Mouse (Mus musculus) stomach, embryonic 14.5 days (tissue): Measurements from ENCODE around the gene Tuba8. TPM values are rescaled to one million over a fixed set of nuclear protein-coding genes. Genes with fewer than 3 reads are reported as not detected.
A peak's percentile ranks its signal among the peaks of the same experiment; 100 is the strongest.

Experiments
- ATAC-seq: fragments of 200-750 bp; cut with Nextera tagmentation; 2 replicates; pipeline ENCODE4 v1.8.0; 2017; ENCODE audit warnings: low read depth, moderate TSS enrichment; ENCODE audit not compliant: insufficient number of reproducible peaks, insufficient read depth, low FRiP score
- H3K27ac ChIP-seq: fragments of 300-500 bp; sonication (generic); 2 replicates; pipeline ENCODE4 v1.5.1; 2014; ENCODE audit warnings: mild to moderate bottlenecking, low read length, moderate library complexity, mixed read lengths
- H3K27me3 ChIP-seq: fragments of 300-500 bp; sonication (generic); 2 replicates; pipeline ENCODE4 v1.6.1; 2014; ENCODE audit warnings: low read length, control low read depth, mixed read lengths; ENCODE audit not compliant: control insufficient read depth, insufficient read depth
- H3K36me3 ChIP-seq: fragments of 300-500 bp; sonication (generic); 2 replicates; pipeline ENCODE4 v1.6.1; 2014; ENCODE audit warnings: mild to moderate bottlenecking, control low read depth, low read length, moderate library complexity, mixed read lengths; ENCODE audit not compliant: control insufficient read depth, insufficient read depth
- H3K4me1 ChIP-seq: fragments of 300-500 bp; sonication (generic); 2 replicates; pipeline ENCODE4 v1.6.1; 2014; ENCODE audit warnings: low read length, control low read depth, mixed read lengths; ENCODE audit not compliant: control insufficient read depth, insufficient read depth
- H3K4me2 ChIP-seq: fragments of 300-500 bp; sonication (generic); replicated peaks from 2 replicates; pipeline ENCODE4 v1.6.1; 2014; ENCODE audit warnings: low read depth, low read length, control low read depth
- H3K4me3 ChIP-seq: fragments of 300-500 bp; sonication (generic); 2 replicates; pipeline ENCODE4 v1.5.1; 2014; ENCODE audit warnings: low read depth, low read length, control low read depth
- H3K9ac ChIP-seq: fragments of 300-500 bp; sonication (generic); replicated peaks from 2 replicates; pipeline ENCODE4 v1.6.1; 2014; ENCODE audit warnings: low read depth, mild to moderate bottlenecking, control low read depth, low read length, moderate library complexity, mixed read lengths
- H3K9me3 ChIP-seq: fragments of 300-500 bp; sonication (generic); 2 replicates; pipeline ENCODE4 v1.6.1; 2016; ENCODE audit warnings: low read depth, low read length, control low read depth; ENCODE audit not compliant: control insufficient read depth
- WGBS: fragments of 180-500 bp; shearing (Covaris S2); extraction: QIAGEN DNeasy Blood & Tissue Kit; methylation state at CpG from one replicate; pipeline ENCODE4 v1.1.7; 2014; 5-methylcytosine and 5-hydroxymethylcytosine counted together
- polyA plus RNA-seq: library from polyadenylated mRNA; unstranded; fragments of >200 nt; fragmentation: Nextera tagmentation; extraction: Ambion mirVana; gene quantifications from 2 replicates; pipeline ENCODE4 v1.2.1, GENCODE M21; 2014

Gene Tuba8
- polyA plus RNA-seq, 1 experiment from 2014 or later: 0.10 TPM

DNA sequence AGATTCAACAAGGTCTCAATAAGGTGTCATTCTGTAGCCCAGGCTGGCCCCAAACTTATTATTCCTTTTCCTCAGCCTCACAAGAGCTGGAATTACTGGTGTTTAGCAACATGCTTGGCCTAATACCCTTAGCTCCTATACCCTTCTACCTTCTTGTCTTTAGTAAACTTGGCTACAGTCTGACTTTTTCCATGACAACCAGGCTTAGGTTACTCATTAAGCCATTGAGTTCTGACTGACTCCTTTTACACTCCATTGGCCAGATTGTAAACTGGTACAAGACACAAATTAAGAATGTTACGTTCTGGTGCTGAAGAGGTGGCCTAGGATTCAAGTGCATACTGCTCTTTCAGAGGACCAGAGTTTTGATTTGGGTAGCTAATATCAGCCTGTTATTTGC is 39.9 kb downstream of the Tuba8 start:
- Histone ChIP-seq H3K27ac (no peak overlapping the region), H3K9me3 (no peaks in the 10 kb centered on the region), H3K9ac (no peak overlapping the region), H3K27me3 (no peaks in the 10 kb centered on the region), H3K4me2 (no peak overlapping the region), H3K4me1 (no peaks in the 10 kb centered on the region), H3K4me3 (no peak overlapping the region), H3K36me3 (no peaks in the 10 kb centered on the region)
- 93% methylated on average over 1 of the region's 1 CpGs for WGBS
- ATAC-seq: no peak

DNA sequence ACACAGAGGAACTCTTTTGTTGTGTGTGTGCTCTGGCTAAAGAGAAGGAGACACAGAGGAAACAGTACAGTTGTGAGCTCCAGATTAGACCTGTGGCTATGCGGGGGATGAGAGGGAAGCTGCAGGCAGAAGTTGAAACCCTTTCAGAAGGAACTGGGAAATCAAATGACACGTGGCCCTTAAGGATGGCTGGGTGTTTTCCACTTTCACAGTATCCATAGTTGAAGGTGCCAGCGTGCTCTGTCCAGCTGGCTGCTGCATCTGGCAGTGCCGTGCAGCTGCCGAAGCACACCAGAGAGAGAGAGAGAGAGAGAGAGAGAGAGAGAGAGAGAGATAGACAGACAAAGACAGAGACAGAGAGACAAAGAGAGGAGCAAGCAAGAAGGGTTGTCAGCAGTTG is 40.8 kb downstream of the Tuba8 start:
- H3K27ac ChIP-seq: no peak overlapping the region
- H3K9ac ChIP-seq: no peak overlapping the region
- H3K4me1 ChIP-seq: no peaks in the 10 kb centered on the region
- no peak overlapping the region for H3K4me3 ChIP-seq
- ATAC-seq: no peak
- WGBS: 72% methylated on average over 5 of the region's 5 CpGs
- no peaks in the 10 kb centered on the region for H3K9me3 ChIP-seq
- H3K27me3 ChIP-seq: no peaks in the 10 kb centered on the region
- H3K36me3 ChIP-seq: no peaks in the 10 kb centered on the region
- no peak overlapping the region for H3K4me2 ChIP-seq

DNA sequence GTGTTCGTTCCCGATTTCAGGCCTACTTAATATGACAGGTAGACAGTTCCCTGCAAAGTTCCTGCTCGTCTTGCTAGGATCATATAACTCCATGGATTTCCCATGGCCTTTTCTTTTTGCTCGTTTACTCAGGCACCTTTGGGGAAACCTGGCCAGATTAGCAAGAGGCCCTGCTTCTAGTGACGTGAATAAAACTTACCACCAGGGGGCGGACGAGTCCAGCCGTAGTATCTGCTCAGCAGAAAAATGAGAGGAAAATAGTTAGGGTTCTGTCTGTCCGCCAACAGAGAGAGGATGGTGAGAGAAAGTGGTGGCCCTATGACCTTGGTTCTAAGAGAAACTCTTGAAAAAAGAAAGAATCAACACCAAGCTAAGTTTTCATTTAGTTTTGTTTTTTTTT is 50.1 kb downstream of the Tuba8 start:
- H3K27me3 ChIP-seq: no peaks in the 10 kb centered on the region
- no peak overlapping the region for H3K4me2 ChIP-seq
- H3K27ac ChIP-seq: no peak overlapping the region
- 31% methylated on average over 9 of the region's 9 CpGs for WGBS
- H3K4me3 ChIP-seq: no peak overlapping the region
- H3K36me3 ChIP-seq: no peaks in the 10 kb centered on the region
- H3K4me1 ChIP-seq: no peaks in the 10 kb centered on the region
- no peak overlapping the region for H3K9ac ChIP-seq
- H3K9me3 ChIP-seq: 0 out of 2 replicates have a peak, but pooled peaks cover 4% of the 10 kb centered on the region
- ATAC-seq: no peak

DNA sequence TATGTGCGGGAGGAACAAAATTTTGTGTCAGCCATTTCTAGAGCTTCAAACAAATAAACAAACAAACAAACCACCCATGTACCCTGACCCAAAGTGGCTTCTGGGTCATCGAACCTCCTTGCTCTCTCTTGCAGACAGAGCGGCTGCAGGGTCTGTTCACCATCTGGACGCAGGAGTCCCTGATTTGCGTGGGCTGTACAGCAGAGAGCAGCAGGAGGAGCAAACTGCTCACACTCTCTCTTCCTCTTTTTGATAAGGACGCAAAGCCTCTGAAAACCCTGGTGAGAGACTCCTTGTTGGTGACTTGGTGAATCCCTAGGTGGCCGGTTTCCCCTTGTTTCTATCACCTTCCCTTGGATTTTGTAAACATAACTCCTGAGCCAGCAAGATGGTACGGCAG is 50.7 kb downstream of the Tuba8 start:
- no peaks in the 10 kb centered on the region for H3K4me1 ChIP-seq
- no peaks in the 10 kb centered on the region for H3K36me3 ChIP-seq
- H3K27me3 ChIP-seq: no peaks in the 10 kb centered on the region
- H3K9ac ChIP-seq: no peak overlapping the region
- ATAC-seq: 0 out of 2 replicates have a peak, but pooled peaks have one; percentile 18
- H3K9me3 ChIP-seq: 0 out of 2 replicates have a peak, but pooled peaks cover 4% of the 10 kb centered on the region
- no peak overlapping the region for H3K4me2 ChIP-seq
- H3K27ac ChIP-seq: no peak overlapping the region
- no peak overlapping the region for H3K4me3 ChIP-seq
- 77% methylated on average over 8 of the region's 8 CpGs for WGBS

DNA sequence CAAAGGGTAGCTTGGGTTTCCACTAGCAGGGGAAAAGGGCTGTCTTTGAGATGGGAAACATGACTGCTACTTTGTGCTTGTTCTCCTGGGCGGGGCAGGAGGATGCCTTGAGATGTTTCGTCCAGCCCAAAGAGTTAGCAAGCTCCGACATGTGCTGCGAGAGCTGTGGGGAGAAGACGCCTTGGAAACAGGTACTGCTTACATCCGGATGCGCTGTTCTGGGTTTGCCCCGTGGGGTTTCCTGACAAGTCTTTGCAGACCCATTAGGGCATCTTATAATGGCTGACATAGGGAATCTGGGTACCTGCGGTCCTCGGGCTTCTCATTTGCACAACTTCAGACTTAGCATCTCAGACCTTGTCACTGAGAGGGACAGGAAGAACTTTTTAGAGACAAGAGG is 51.5 kb downstream of the Tuba8 start:
- Histone ChIP-seq H3K4me3 (no peak overlapping the region), H3K4me1 (no peaks in the 10 kb centered on the region), H3K36me3 (no peaks in the 10 kb centered on the region), H3K4me2 (no peak overlapping the region), H3K27me3 (no peaks in the 10 kb centered on the region), H3K27ac (no peak overlapping the region), H3K9me3 (0 out of 2 replicates have a peak, but pooled peaks cover 4% of the 10 kb centered on the region), H3K9ac (no peak overlapping the region)
- WGBS: 88% methylated on average over 10 of the region's 10 CpGs
- no peak for ATAC-seq

DNA sequence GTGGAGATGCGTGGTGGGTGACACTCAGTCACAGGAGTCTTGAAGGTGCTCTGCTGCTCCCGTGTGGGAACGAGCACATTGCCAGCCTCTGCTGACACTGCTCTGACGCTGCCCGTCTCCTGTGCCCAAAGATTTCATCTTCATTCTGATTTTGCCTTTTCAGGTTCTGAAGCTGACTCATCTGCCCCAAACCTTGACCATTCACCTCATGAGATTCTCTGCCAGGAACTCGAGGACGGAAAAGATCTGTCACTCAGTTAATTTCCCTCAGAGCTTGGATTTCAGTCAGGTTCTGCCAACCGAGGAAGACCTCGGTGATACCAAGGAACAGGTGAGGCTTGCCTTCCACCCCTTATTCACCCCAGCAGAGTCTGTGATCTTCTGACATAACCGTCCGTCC is 52.0 kb downstream of the Tuba8 start:
- no peak overlapping the region for H3K9ac ChIP-seq
- WGBS: 87% methylated on average over 11 of the region's 11 CpGs
- no peaks in the 10 kb centered on the region for H3K36me3 ChIP-seq
- no peaks in the 10 kb centered on the region for H3K27me3 ChIP-seq
- no peaks in the 10 kb centered on the region for H3K4me1 ChIP-seq
- ATAC-seq: no peak
- no peak overlapping the region for H3K4me3 ChIP-seq
- H3K4me2 ChIP-seq: no peak overlapping the region
- H3K9me3 ChIP-seq: 0 out of 2 replicates have a peak, but pooled peaks cover 3% of the 10 kb centered on the region
- no peak overlapping the region for H3K27ac ChIP-seq

DNA sequence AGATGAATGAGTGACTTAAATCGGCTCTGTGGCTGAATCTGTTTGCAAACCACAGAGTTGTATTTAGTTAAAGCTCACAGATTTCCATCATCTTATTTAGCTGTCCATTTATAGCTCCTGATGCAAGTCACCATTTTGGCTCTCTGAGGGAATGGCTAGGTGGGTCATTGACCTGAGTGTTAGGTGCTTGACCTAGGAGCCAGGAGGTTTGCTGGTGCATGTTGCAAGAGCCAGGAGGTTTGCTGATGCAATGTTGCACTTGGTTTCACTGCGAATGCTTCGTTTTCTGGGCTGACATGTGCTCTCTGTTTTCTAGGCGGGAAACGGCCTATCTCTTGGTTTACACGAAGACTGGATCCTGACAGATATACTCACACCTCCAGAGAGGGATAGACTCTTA is 59.7 kb downstream of the Tuba8 start:
- WGBS: 80% methylated on average over 6 of the region's 6 CpGs
- Histone ChIP-seq H3K4me2 (no peak overlapping the region), H3K27me3 (no peaks in the 10 kb centered on the region), H3K9me3 (no peaks in the 10 kb centered on the region), H3K36me3 (no peaks in the 10 kb centered on the region), H3K4me3 (no peak overlapping the region), H3K4me1 (no peaks in the 10 kb centered on the region), H3K27ac (no peak overlapping the region), H3K9ac (no peak overlapping the region)
- no peak for ATAC-seq

DNA sequence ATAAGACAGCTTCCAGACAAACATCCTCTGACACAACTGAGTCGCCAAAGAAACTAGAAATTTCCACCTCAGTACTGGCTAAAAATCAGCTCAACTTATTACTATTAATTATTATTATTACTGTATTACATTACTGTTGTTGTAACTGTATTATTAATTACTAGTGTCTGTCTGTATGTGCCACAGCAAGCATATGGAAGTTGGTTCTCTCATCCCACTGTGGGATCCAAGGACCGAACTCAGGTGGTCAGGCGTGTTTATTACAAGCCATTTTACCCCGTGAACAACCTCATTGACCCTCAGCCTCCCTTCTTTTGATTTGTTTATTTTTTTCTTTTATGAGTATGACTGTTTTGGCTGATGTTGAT is 61.2 kb downstream of the Tuba8 start:
- Histone ChIP-seq H3K4me3 (0 out of 2 replicates have a peak overlapping the region, but pooled peaks have one; percentile 34), H3K4me2 (no peak overlapping the region), H3K4me1 (no peaks in the 10 kb centered on the region), H3K9me3 (no peaks in the 10 kb centered on the region), H3K27ac (no peak overlapping the region), H3K36me3 (no peaks in the 10 kb centered on the region), H3K9ac (no peak overlapping the region), H3K27me3 (no peaks in the 10 kb centered on the region)
- 10% methylated on average over 4 of the region's 4 CpGs for WGBS
- ATAC-seq: no peak

DNA sequence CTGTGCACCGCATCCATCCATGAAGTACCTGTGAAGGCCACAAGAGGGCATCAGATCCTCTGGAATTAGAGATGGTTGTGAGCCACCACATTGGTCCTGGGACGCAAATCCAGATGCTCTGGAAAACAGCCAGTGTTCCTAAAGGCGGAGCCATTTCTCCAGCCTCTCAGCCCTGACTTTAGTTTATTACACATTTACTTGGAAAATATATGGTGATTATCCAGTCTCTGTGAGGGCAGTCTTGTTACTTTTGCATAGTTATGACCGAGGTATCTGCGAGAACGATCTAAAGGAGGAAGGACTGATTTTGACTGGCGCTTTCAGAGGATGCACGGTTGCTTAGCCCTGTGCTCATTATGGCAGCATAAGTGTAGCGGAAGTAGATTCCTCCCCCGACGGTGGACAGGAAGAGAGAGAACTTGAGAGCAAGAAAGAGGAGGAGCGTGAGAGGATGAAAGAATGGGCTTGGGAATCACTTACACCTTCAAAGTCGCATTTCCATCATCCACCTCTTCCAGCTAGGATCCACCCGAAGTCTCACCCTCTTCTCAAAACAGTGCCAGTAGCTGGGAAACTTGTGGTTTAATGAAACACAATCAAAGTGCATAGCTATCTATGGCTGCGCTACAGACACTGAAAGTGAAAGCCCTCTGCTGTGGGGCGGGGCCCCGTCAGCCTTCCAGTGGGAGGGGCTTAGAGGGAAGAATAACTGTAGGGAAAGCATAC is 61.7 kb downstream of the Tuba8 start:
- ATAC-seq: peak; percentile 83
- 13% methylated on average over 17 of the region's 17 CpGs for whole genome bisulfite sequencing
- Histone ChIP-seq H3K4me1 (no peaks in the 10 kb centered on the region), H3K9ac (no peak overlapping the region), H3K27ac (peak overlapping the region; percentile 76; the same call in 1 of the 2 replicates), H3K9me3 (no peaks in the 10 kb centered on the region), H3K4me3 (peak overlapping the region; percentile 34), H3K27me3 (no peaks in the 10 kb centered on the region), H3K36me3 (no peaks in the 10 kb centered on the region), H3K4me2 (peak overlapping the region; percentile 55)
